Mouse (Mus musculus): ENCODE measurements at regions not wholly inside any gene's neighbourhood (a gene's known extent, or its start where the extent isn't known, plus 50 kb on each side); places are given as distances from the start of the nearest gene placed in this dataset.

DNA sequence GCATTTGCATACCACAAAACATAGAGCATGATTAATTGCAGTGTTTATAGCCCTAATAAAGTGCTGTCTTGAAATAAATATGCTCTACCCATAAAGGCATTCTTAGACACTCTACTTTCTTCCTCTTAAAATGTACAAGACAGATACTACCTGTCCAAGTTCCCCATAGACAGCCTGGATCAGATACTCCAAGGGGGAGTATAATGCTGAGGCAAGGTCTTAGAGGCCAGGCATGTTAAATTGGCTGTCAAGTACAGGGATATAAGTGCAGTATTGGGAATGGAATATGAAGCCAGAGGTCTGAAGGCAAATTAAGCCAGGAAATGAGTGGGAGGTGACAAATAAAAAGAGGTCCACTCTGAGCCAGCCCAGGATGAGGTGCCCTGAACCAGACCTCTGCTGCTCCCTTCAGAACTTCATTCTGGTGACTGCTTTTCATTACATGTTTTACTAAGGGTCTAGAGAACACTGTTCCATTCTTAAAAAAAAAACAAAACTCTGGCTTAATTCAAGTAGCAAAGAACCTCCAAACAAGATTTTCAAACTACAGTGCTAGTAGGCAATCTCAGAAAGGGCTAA, 142.0 kb upstream of the Tusc1 start:
- no peak overlapping the region for H3K9ac ChIP-seq (ENCODE audit: low read length)
- no peak overlapping the region for H3K4me2 ChIP-seq (replicated peaks; ENCODE audit: low read depth)
- ATAC-seq (ENCODE audit: low FRiP score, low TSS enrichment) (no peak), DNase-seq (ENCODE audit: low spot score) (no peak)
- no peaks in the 10 kb centered on the region for H3K27me3 ChIP-seq (ENCODE audit: control insufficient read depth, insufficient read depth, low read length)
- no peaks in the 10 kb centered on the region for H3K36me3 ChIP-seq (ENCODE audit: control insufficient read depth, insufficient read depth, low read length)
- no peak overlapping the region for H3K4me3 ChIP-seq (ENCODE audit: low read depth, low read length)
- H3K9me3 ChIP-seq (ENCODE audit: control insufficient read depth, low read length), result no peaks in the 10 kb centered on the region
- H3K27ac ChIP-seq (replicated peaks), result no peak overlapping the region
- TF ChIP-seq CTCF (IDR thresholded peaks at IDR 0.05; ENCODE audit: low read depth) (no peak), EP300 (optimal IDR thresholded peaks at IDR 0.05) (no peak)
- H3K4me1 ChIP-seq (replicated peaks; ENCODE audit: control insufficient read depth, insufficient read depth), result no peaks in the 10 kb centered on the region

- Histone ChIP-seq H3K4me1 (replicated peaks; ENCODE audit: control insufficient read depth, insufficient read depth) (no peaks in the 10 kb centered on the region), H3K9ac (ENCODE audit: low read length) (no peak overlapping the region), H3K9me3 (ENCODE audit: control insufficient read depth, low read length) (no peaks in the 10 kb centered on the region), H3K27ac (replicated peaks) (no peak overlapping the region), H3K4me3 (ENCODE audit: low read depth, low read length) (no peak overlapping the region), H3K36me3 (ENCODE audit: control insufficient read depth, insufficient read depth, low read length) (no peaks in the 10 kb centered on the region), H3K27me3 (ENCODE audit: control insufficient read depth, insufficient read depth, low read length) (no peaks in the 10 kb centered on the region), H3K4me2 (replicated peaks; ENCODE audit: low read depth) (no peak overlapping the region)
- WGBS, result 94% methylated on average over 1 of the region's 1 CpGs
- ATAC-seq (ENCODE audit: low FRiP score, low TSS enrichment), result no peak
- TF ChIP-seq CTCF (IDR thresholded peaks at IDR 0.05; ENCODE audit: low read depth), result no peak
- no peak for TF ChIP-seq EP300 (optimal IDR thresholded peaks at IDR 0.05)
- no peak for DNase-seq (ENCODE audit: low spot score)
These were observed 132.7 kb upstream of the Tusc1 start for GRCm38 (mm10) chr4:93467998-93468397.

- no peak for DNase-seq (ENCODE audit: low spot score)
- no peak overlapping the region for H3K9ac ChIP-seq (ENCODE audit: low read length)
- no peak overlapping the region for H3K27ac ChIP-seq (replicated peaks)
- no peak overlapping the region for H3K4me3 ChIP-seq (ENCODE audit: low read depth, low read length)
- H3K27me3 ChIP-seq (ENCODE audit: control insufficient read depth, insufficient read depth, low read length), result no peaks in the 10 kb centered on the region
- no peak overlapping the region for H3K4me2 ChIP-seq (replicated peaks; ENCODE audit: low read depth)
- H3K9me3 ChIP-seq (ENCODE audit: control insufficient read depth, low read length), result no peaks in the 10 kb centered on the region
- no peaks in the 10 kb centered on the region for H3K4me1 ChIP-seq (replicated peaks; ENCODE audit: control insufficient read depth, insufficient read depth)
- H3K36me3 ChIP-seq (ENCODE audit: control insufficient read depth, insufficient read depth, low read length), result no peaks in the 10 kb centered on the region
- WGBS, result 52% methylated on average over 1 of the region's 1 CpGs
- no peak for TF ChIP-seq CTCF (IDR thresholded peaks at IDR 0.05; ENCODE audit: low read depth)
- TF ChIP-seq EP300 (optimal IDR thresholded peaks at IDR 0.05), result no peak
- ATAC-seq (ENCODE audit: low FRiP score, low TSS enrichment), result no peak
These were observed 132.1 kb upstream of the Tusc1 start for GRCm38 (mm10) chr4:93467424-93467823.

- DNase-seq (ENCODE audit: low spot score) (no peak), ATAC-seq (ENCODE audit: low FRiP score, low TSS enrichment) (no peak)
- no peak overlapping the region for H3K4me2 ChIP-seq (replicated peaks; ENCODE audit: low read depth)
- no peak overlapping the region for H3K4me3 ChIP-seq (ENCODE audit: low read depth, low read length)
- H3K9me3 ChIP-seq (ENCODE audit: control insufficient read depth, low read length), result no peaks in the 10 kb centered on the region
- H3K4me1 ChIP-seq (replicated peaks; ENCODE audit: control insufficient read depth, insufficient read depth), result no peaks in the 10 kb centered on the region
- no peaks in the 10 kb centered on the region for H3K27me3 ChIP-seq (ENCODE audit: control insufficient read depth, insufficient read depth, low read length)
- no peaks in the 10 kb centered on the region for H3K36me3 ChIP-seq (ENCODE audit: control insufficient read depth, insufficient read depth, low read length)
- 48% methylated on average over 3 of the region's 3 CpGs for WGBS
- no peak overlapping the region for H3K9ac ChIP-seq (ENCODE audit: low read length)
- no peak overlapping the region for H3K27ac ChIP-seq (replicated peaks)
- no peak for TF ChIP-seq CTCF (IDR thresholded peaks at IDR 0.05; ENCODE audit: low read depth)
- no peak for TF ChIP-seq EP300 (optimal IDR thresholded peaks at IDR 0.05)
These were observed 116.0 kb upstream of the Tusc1 start for GRCm38 (mm10) chr4:93451357-93451756.

DNA sequence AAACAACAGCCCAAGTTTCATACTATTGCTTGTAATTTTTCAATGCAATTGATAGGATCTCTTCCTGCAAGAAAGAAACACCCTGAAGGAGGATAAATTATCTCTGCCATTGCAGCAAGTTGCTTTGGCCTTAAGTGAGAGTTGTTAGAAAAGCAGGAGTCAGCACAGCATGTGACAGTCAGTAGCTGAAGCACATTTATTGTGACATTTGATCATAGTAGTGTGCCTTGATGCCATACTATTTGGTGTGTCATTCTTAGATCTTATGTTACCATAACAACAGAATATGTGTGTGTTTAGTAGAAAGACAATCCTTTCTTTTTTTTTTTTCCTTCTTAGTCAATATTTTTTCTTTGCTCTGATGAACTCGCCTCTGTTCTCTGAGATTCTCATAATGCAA, 115.5 kb upstream of the Tusc1 start:
- TF ChIP-seq EP300 (optimal IDR thresholded peaks at IDR 0.05) (no peak), CTCF (IDR thresholded peaks at IDR 0.05; ENCODE audit: low read depth) (no peak)
- no peak for ATAC-seq (ENCODE audit: low FRiP score, low TSS enrichment)

GRCm38 (mm10) chr4:93444666-93445065, 109.4 kb upstream of the Tusc1 start:
- no peak overlapping the region for H3K4me2 ChIP-seq (replicated peaks; ENCODE audit: low read depth)
- ATAC-seq (ENCODE audit: low FRiP score, low TSS enrichment) (no peak), DNase-seq (ENCODE audit: low spot score) (no peak)
- H3K27ac ChIP-seq (replicated peaks), result no peak overlapping the region
- H3K36me3 ChIP-seq (ENCODE audit: control insufficient read depth, insufficient read depth, low read length), result no peaks in the 10 kb centered on the region
- no peak overlapping the region for H3K9ac ChIP-seq (ENCODE audit: low read length)
- H3K4me1 ChIP-seq (replicated peaks; ENCODE audit: control insufficient read depth, insufficient read depth), result no peaks in the 10 kb centered on the region
- TF ChIP-seq CTCF (IDR thresholded peaks at IDR 0.05; ENCODE audit: low read depth) (no peak), EP300 (optimal IDR thresholded peaks at IDR 0.05) (no peak)
- H3K9me3 ChIP-seq (ENCODE audit: control insufficient read depth, low read length), result no peaks in the 10 kb centered on the region
- H3K4me3 ChIP-seq (ENCODE audit: low read depth, low read length), result no peak overlapping the region
- no peaks in the 10 kb centered on the region for H3K27me3 ChIP-seq (ENCODE audit: control insufficient read depth, insufficient read depth, low read length)

More for the DNA sequence above, 115.5 kb upstream of the Tusc1 start:
- H3K4me1 ChIP-seq (replicated peaks; ENCODE audit: control insufficient read depth, insufficient read depth), result no peaks in the 10 kb centered on the region
- WGBS, result 87% methylated on average over 1 of the region's 1 CpGs
- no peak overlapping the region for H3K9ac ChIP-seq (ENCODE audit: low read length)
- no peaks in the 10 kb centered on the region for H3K27me3 ChIP-seq (ENCODE audit: control insufficient read depth, insufficient read depth, low read length)
- H3K4me3 ChIP-seq (ENCODE audit: low read depth, low read length), result no peak overlapping the region
- H3K27ac ChIP-seq (replicated peaks), result no peak overlapping the region
- no peaks in the 10 kb centered on the region for H3K36me3 ChIP-seq (ENCODE audit: control insufficient read depth, insufficient read depth, low read length)
- H3K4me2 ChIP-seq (replicated peaks; ENCODE audit: low read depth), result no peak overlapping the region
- no peak for DNase-seq (ENCODE audit: low spot score)
- H3K9me3 ChIP-seq (ENCODE audit: control insufficient read depth, low read length), result no peaks in the 10 kb centered on the region

Data from stomach, postnatal 0 days (tissue).